Mouse (Mus musculus) intestine, embryonic 16.5 days (tissue): ENCODE data around the gene Dgcr2. TPM values are rescaled to one million over a fixed set of nuclear protein-coding genes. Genes with fewer than 3 reads are reported as not detected.

Experiments
- ATAC-seq: fragments of 200-750 bp; cut with Nextera tagmentation; 2 replicates; pipeline ENCODE4 v1.8.0; 2017; ENCODE audit warnings: moderate TSS enrichment, moderate library complexity
- H3K27ac ChIP-seq: fragments of 300-500 bp; sonication (generic); 2 replicates; pipeline ENCODE4 v1.5.1; 2014; ENCODE audit warnings: mild to moderate bottlenecking, low read length
- H3K27me3 ChIP-seq: fragments of 300-500 bp; sonication (generic); replicated peaks from 2 replicates; pipeline ENCODE4 v1.6.1; 2014; ENCODE audit warnings: low read length, control low read depth, mixed read lengths; ENCODE audit not compliant: control insufficient read depth, insufficient read depth
- H3K36me3 ChIP-seq: fragments of 300-500 bp; sonication (generic); 2 replicates; pipeline ENCODE4 v1.6.1; 2014; ENCODE audit warnings: low read length, control low read depth; ENCODE audit not compliant: control insufficient read depth, insufficient read depth
- H3K4me1 ChIP-seq: fragments of 300-500 bp; sonication (generic); 2 replicates; pipeline ENCODE4 v1.6.1; 2014; ENCODE audit warnings: low read length, control low read depth, mixed read lengths; ENCODE audit not compliant: control insufficient read depth, insufficient read depth
- H3K4me2 ChIP-seq: fragments of 300-500 bp; sonication (generic); 2 replicates; pipeline ENCODE4 v1.6.1; 2014; ENCODE audit warnings: low read depth, low read length, control low read depth
- H3K4me3 ChIP-seq: fragments of 300-500 bp; sonication (generic); 2 replicates; pipeline ENCODE4 v1.5.1; 2014; ENCODE audit warnings: mild to moderate bottlenecking, low read length
- H3K9ac ChIP-seq: fragments of 300-500 bp; sonication (generic); 2 replicates; pipeline ENCODE4 v1.6.1; 2014; ENCODE audit warnings: low read depth, low read length
- H3K9me3 ChIP-seq: fragments of 300-500 bp; sonication (generic); 2 replicates; pipeline ENCODE4 v1.6.1; 2016; ENCODE audit warnings: low read length, control low read depth; ENCODE audit not compliant: control insufficient read depth
- whole genome bisulfite sequencing: fragments of 180-500 bp; shearing (Covaris S2); extraction: QIAGEN DNeasy Blood & Tissue Kit; methylation state at CpG from one replicate; pipeline ENCODE4 v1.1.7; 2014; 5-methylcytosine and 5-hydroxymethylcytosine counted together
- polyA plus RNA-seq: library from polyadenylated mRNA; unstranded; fragments of >200 nt; fragmentation: Nextera tagmentation; extraction: Ambion mirVana; gene quantifications from 2 replicates; pipeline ENCODE4 v1.2.1, GENCODE M21; 2015

Dgcr2 gene
- polyA plus RNA-seq, 1 experiment from 2014 or later: 65.4 TPM

DNA sequence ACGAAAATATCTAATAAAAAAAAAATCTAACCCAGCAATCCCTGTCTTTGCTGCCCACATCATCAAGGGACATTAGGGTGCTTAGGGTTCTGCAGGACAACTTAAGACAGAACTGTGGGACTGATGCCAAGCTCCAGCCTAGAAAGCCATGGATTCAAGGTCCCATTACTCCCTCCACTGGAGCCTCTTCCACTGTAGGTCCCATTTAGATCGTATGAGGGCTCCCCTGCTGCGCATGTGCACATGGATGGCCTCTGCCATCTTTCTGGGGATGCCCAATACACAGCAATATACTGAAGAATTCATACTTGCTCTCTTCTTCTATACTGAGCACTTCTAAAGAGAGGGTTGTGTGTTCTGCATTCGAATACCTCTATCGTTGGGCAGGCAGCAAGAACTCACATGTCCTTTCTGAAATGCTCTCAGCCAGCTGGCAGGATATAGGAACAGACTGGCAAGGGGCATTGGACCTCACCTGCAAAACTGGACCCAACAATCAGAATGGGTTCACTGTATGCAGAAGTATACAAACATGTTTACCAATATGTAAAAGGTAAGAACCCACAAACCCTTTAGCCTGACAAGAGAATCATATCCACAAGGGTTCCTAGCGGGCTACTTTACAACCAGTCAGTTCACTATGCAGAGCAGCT is 8.5 kb downstream of the Dgcr2 start:
- H3K4me3 ChIP-seq: peak overlapping the region; percentile 97
- peak overlapping the region; percentile 99; the same call in 1 of the 2 replicates for H3K9ac ChIP-seq
- ATAC-seq: no peak
- peak overlapping the region; percentile 89 for H3K4me2 ChIP-seq
- H3K4me1 ChIP-seq: peaks cover 19% of the 10 kb centered on the region
- 85% methylated on average over 6 of the region's 6 CpGs for WGBS
- no peaks in the 10 kb centered on the region for H3K27me3 ChIP-seq
- no peak overlapping the region for H3K27ac ChIP-seq
- H3K36me3 ChIP-seq: no peaks in the 10 kb centered on the region
- no peaks in the 10 kb centered on the region for H3K9me3 ChIP-seq

DNA sequence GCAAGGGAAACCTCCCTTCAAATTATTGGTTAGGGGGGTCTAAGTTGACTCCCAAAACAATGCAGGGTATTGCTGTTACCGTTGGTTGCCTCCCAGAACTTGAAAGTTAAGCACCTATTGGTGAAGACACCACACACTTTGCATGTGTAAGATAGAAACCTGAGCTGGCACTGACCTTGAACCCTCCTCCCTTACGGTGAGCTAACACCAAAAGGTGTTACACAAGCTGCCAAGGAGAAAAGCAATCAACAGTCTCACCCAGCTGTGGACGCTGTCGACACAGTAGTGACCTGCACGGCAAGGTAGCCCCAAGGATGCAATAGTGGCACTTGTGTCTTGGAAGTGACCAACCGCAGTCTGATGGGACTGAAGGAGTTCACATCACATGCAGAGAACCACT is 14.2 kb downstream of the Dgcr2 start:
- WGBS: 70% methylated on average over 6 of the region's 6 CpGs
- no peak overlapping the region for H3K4me3 ChIP-seq
- H3K9me3 ChIP-seq: no peaks in the 10 kb centered on the region
- H3K27me3 ChIP-seq: no peaks in the 10 kb centered on the region
- H3K9ac ChIP-seq: no peak overlapping the region
- H3K27ac ChIP-seq: no peak overlapping the region
- peaks cover 11% of the 10 kb centered on the region for H3K4me1 ChIP-seq
- peaks cover 3% of the 10 kb centered on the region; the same call in 1 of the 2 replicates for H3K36me3 ChIP-seq
- H3K4me2 ChIP-seq: no peak overlapping the region
- no peak for ATAC-seq

DNA sequence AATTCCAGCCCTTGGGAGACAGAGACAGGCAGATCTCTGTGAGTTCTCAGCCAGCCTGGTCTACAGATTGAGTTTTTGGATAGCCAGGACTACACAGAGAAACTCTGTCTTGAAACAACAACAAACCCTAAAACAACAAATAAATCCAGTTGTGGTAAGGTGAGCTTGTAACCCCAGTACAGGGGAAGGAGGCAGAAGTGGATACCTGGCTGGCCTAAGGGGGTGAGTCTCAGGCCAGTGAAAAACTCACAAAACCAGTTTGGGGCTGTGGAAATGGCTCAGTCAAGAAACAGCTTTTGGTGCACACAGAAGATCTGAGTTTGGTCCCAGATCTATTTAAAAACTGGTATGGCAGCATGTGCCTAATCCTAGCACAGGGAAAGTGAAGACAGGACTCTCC is 16.2 kb downstream of the Dgcr2 start:
- Histone ChIP-seq H3K4me2 (no peak overlapping the region), H3K36me3 (peaks cover 3% of the 10 kb centered on the region; the same call in 1 of the 2 replicates), H3K9ac (no peak overlapping the region), H3K4me3 (no peak overlapping the region), H3K4me1 (peaks cover 11% of the 10 kb centered on the region), H3K9me3 (no peaks in the 10 kb centered on the region), H3K27ac (no peak overlapping the region), H3K27me3 (no peaks in the 10 kb centered on the region)
- ATAC-seq: no peak

DNA sequence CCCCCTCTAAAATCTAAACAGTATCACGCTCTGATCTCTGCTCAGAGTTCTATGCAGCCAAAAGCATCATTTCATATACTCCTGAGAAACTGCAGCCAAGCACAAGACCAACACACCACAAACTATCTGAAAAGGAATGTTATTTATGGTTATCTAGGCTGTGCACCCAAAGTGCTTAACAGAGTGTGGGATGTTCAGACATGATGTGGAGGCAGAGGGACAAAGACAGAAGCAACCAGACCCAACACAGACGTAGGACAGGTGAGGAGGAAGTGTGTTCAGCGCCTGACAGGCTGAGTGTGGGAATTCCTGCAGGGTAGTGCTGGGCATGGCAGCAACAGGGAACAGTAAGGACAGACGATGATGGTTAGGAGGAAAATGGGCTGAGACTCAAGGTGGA is 18.8 kb downstream of the Dgcr2 start:
- no peaks in the 10 kb centered on the region for H3K27me3 ChIP-seq
- no peak overlapping the region for H3K27ac ChIP-seq
- H3K9me3 ChIP-seq: no peaks in the 10 kb centered on the region
- 78% methylated on average over 4 of the region's 4 CpGs for WGBS
- H3K36me3 ChIP-seq: peaks cover 3% of the 10 kb centered on the region; the same call in 1 of the 2 replicates
- no peak overlapping the region for H3K4me3 ChIP-seq
- H3K4me2 ChIP-seq: no peak overlapping the region
- ATAC-seq: no peak
- H3K4me1 ChIP-seq: peaks cover 8% of the 10 kb centered on the region
- no peak overlapping the region for H3K9ac ChIP-seq

DNA sequence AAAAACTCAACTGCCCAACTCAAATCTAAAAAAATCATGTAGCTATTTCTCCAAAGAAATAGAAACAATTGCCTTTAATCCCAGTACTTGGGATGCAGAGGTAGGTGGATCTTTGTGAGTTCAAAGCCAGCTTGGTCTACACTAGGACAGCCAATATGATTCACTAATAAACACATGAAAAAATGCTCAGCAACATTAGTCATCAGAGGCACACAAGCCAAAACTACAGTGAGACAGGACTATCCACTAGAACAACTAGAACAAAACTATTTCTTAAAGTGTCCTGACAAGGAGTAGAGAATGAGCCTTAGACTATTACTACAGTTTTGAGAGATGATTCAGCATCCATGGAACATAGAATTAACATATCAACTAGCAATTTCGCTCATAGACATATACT is 22.3 kb downstream of the Dgcr2 start:
- H3K9ac ChIP-seq: no peak overlapping the region
- H3K4me2 ChIP-seq: no peak overlapping the region
- no peak for ATAC-seq
- peaks cover 12% of the 10 kb centered on the region for H3K4me1 ChIP-seq
- WGBS: 98% methylated on average over 1 of the region's 1 CpGs
- no peaks in the 10 kb centered on the region for H3K9me3 ChIP-seq
- no peaks in the 10 kb centered on the region for H3K36me3 ChIP-seq
- H3K27ac ChIP-seq: no peak overlapping the region
- no peak overlapping the region for H3K4me3 ChIP-seq
- H3K27me3 ChIP-seq: no peaks in the 10 kb centered on the region

DNA sequence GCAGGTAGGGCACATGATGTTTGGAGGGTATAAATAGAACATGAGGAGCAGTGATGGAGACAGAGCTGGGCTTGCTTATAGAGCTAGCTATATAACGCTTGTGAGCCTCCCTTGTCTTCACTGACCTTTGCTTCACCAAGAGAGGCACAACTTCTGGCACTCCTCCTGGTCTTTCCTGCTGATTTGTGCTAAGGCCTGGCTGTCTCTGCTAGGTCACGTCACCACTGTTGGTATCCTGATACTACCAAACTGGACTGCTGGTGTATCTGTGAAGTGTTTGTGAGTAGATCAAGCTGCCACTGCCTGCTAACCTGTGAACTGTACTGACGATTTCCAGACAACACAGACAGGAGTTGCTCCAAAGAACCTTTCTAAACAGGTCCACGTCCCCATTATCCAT is 23.2 kb downstream of the Dgcr2 start:
- 60% methylated on average over 4 of the region's 4 CpGs for WGBS
- Histone ChIP-seq H3K27ac (no peak overlapping the region), H3K9me3 (no peaks in the 10 kb centered on the region)

DNA sequence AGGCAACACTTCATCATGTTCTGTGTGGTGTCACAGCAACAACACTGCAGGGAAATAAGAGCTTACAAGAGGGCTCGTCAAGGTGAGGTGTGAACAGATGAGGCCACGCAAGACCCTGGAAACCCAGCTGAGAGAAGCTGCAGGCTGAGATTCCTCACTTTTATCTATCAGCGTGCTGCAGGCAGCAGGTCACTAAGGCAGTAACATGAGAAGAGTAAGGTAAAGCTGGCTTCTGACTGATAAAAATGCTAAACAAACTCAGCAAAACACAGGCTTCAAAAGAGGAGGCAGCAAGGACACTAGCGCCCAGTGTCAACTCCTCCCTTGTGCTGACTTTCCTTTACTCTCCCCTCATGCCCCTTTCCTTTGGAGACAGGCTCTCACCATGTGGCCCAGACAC is 25.4 kb downstream of the Dgcr2 start:
- Histone ChIP-seq H3K4me1 (peaks cover 16% of the 10 kb centered on the region), H3K9me3 (no peaks in the 10 kb centered on the region), H3K27ac (no peak overlapping the region), H3K4me3 (no peak overlapping the region), H3K27me3 (no peaks in the 10 kb centered on the region), H3K9ac (no peak overlapping the region), H3K36me3 (no peaks in the 10 kb centered on the region), H3K4me2 (no peak overlapping the region)
- ATAC-seq: no peak
- 50% methylated on average over 4 of the region's 4 CpGs for WGBS

More for the DNA sequence above, 23.2 kb downstream of the Dgcr2 start:
- H3K36me3 ChIP-seq: no peaks in the 10 kb centered on the region
- H3K4me2 ChIP-seq: no peak overlapping the region
- no peak overlapping the region for H3K4me3 ChIP-seq
- peaks cover 16% of the 10 kb centered on the region for H3K4me1 ChIP-seq
- ATAC-seq: peak; percentile 38; the same call in 1 of the 2 replicates
- H3K9ac ChIP-seq: no peak overlapping the region
- H3K27me3 ChIP-seq: no peaks in the 10 kb centered on the region

DNA sequence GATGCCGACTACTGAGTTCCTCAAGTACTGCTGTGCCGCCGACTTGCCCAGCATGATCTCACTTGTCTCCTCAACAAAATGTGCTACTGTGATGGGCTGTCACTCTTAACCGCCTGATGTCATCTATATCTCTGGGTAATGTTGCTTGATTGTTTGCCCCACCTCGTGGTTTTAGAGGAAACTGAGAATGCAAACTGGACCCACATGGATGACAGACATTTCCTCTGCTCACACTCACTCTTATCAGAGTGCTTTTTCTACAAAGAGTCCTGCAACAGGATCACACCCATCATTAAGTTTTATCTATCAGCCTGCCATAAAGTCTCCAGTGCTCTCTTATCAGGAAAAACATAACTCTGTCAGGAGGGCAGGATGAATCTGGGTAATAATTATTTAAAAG is 27.1 kb downstream of the Dgcr2 start:
- ATAC-seq: peak; percentile 84
- Histone ChIP-seq H3K4me1 (peaks cover 18% of the 10 kb centered on the region), H3K4me3 (no peak overlapping the region), H3K9me3 (no peaks in the 10 kb centered on the region), H3K36me3 (no peaks in the 10 kb centered on the region), H3K27me3 (no peaks in the 10 kb centered on the region), H3K27ac (no peak overlapping the region), H3K9ac (no peak overlapping the region), H3K4me2 (no peak overlapping the region)
- 56% methylated on average over 5 of the region's 5 CpGs for WGBS

DNA sequence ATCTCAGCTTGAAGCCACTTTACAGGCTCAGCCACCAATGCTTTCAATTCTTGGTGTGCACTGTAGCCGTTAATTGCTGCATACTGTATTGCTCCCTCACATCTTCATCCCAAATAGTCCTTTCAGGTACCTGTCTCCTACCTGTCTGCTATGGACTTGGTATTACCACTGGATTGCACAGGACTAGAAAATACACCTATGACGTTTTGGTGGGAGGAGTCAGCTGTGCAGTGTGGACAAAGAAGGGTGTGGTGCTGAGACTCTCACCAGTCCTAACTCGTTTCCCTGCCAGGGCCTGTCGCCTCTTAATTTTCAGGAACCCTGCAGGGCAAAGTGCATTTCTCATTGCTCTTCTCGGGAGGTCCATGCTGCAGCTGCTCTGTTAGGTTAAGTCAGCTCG is 32.6 kb downstream of the Dgcr2 start:
- no peak overlapping the region; the same call in 1 of the 2 replicates for H3K27ac ChIP-seq
- H3K4me3 ChIP-seq: no peak overlapping the region
- 0 out of 2 replicates have a peak, but pooled peaks cover 4% of the 10 kb centered on the region for H3K36me3 ChIP-seq
- no peaks in the 10 kb centered on the region for H3K9me3 ChIP-seq
- WGBS: 51% methylated on average over 6 of the region's 6 CpGs
- ATAC-seq: peak; percentile 93
- H3K27me3 ChIP-seq: no peaks in the 10 kb centered on the region
- no peak overlapping the region for H3K9ac ChIP-seq
- peaks cover 6% of the 10 kb centered on the region for H3K4me1 ChIP-seq
- H3K4me2 ChIP-seq: peak overlapping the region; percentile 4; the same call in 1 of the 2 replicates

DNA sequence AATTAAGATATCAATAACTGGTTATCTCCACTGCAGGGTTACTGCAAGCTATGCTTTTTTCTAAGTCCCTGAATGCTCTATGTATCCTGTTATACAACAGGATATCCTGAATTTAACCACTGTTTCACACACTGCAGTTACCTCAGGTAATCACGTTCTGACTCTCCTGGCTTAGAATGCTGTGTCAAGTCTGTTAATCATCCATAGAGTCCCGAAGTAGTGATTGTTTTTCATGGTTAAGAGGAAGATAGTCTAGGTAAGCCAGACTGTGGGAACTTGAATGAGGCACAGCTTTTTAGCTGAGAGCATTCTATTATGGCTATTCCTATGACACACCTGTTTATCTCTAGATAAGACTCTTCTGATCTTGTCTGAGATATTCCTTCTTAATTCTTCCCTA is 33.1 kb downstream of the Dgcr2 start:
- Histone ChIP-seq H3K27me3 (no peaks in the 10 kb centered on the region), H3K27ac (no peak overlapping the region), H3K4me2 (no peak overlapping the region), H3K9me3 (no peaks in the 10 kb centered on the region), H3K9ac (no peak overlapping the region), H3K4me3 (no peak overlapping the region), H3K36me3 (0 out of 2 replicates have a peak, but pooled peaks cover 4% of the 10 kb centered on the region), H3K4me1 (peaks cover 5% of the 10 kb centered on the region; the same call in 1 of the 2 replicates)
- ATAC-seq: peak; percentile 19; the same call in 1 of the 2 replicates
- WGBS: 55% methylated on average over 2 of the region's 2 CpGs
